Mouse (Mus musculus) cerebellum, adult 11-12 months (tissue): ENCODE results near the gene Cux1.

Experiments used
- DNase-seq: peaks from one replicate; pipeline ENCODE4 v3.0.0; 2022

Cux1 gene

DNA sequence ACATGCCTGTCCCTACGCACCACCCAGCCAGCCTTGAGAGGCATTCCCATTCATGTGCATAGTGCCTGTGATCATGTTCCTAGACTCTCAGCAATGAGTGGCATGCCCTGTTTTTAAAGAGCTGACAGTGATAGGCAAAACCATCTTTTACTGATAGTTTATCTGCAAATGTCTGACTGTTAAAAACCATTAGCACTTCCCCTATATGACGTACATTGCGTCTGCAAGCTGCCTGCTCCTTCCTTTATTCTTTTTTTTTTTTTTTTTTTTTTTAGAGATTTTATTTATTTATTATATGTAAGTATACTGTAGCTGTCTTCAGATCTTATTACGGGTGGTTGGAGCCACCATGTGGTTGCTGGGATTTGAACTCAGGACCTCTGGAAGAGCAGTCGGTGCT lies 205.3 kb downstream of the Cux1 start:
- no peak for DNase-seq

DNA sequence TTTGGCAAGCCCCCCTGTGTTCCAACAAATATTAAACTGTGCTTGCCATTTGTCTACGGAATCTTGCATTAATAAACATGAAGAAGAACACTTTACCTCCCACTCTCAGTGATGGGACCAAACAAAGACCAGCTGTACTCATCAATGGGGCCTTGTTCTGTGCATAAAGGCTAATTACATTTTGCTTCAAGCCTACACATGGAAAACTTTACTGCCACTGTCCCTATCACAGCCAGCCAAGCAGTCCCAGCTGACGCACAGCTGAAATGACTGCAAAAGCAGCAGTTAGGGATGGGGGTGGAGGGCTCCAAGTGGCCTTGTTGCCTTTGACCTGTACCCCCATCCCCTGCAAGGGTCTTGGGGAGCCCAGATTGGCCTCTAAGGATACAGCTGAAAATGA lies 210.1 kb downstream of the Cux1 start:
- no peak for DNase-seq

DNA sequence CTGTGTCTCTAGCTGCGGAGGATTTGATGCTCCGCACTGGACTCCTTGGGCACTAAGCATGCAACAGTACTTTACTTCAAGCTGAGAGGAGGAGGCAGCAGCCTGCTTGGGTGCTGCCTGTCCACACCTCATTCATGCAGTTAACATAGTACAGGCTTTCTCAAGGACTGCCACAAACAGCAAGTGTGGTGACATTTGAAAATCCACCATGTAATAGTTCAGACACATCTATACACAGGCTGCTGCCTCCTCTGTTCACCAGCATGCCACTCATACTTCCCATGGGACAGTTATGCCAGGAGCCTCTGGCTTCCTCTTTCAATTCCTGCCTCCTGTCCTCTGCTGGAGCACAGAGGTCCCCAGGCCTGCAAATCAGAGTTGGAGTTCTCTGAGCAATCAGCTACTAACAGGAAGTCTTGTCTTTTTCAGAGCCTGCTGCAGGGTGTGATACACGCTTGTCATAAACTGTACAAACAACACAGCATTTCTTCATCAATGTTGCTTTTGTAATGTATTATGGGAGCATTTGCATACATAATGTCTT lies 211.6 kb downstream of the Cux1 start:
- no peak for DNase-seq

DNA sequence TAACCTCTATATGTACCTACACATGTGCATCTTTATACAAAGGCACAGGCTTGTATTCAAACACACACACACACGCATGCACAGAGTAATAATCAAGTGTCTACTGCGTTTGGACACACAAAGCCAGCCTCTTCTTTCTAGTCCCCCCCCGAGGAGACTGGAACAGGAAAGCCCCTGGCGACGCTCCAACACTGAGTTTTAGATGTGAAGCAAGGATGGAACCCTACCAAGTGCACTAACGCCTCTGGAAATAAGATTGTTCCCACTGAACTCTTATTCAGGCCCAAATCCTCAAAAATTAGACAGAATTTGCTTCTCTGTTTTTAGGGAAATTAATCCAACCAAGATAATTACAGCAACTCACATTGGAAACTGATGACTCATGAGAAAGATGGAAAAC lies 212.6 kb downstream of the Cux1 start:
- DNase-seq: no peak

DNA sequence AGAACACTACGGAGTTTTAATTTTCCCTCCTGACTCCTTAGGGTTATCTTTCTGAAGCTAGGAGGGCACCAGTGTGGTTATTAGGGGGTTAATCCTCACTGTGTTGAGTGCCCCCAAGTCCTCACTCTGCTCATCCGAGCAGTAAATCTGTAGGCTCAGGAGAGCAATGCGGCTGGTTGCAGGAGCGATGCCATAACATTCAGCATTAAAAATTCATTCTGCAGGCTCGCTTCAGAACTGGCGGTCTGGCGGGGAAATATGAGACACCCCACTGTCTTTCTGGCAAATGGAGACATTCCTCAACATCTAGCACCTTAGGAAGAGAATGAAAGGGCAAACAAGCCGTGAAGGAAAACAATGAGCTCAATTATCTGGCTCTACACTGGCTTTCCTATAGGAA lies 214.2 kb downstream of the Cux1 start:
- peak; percentile 67 for DNase-seq

DNA sequence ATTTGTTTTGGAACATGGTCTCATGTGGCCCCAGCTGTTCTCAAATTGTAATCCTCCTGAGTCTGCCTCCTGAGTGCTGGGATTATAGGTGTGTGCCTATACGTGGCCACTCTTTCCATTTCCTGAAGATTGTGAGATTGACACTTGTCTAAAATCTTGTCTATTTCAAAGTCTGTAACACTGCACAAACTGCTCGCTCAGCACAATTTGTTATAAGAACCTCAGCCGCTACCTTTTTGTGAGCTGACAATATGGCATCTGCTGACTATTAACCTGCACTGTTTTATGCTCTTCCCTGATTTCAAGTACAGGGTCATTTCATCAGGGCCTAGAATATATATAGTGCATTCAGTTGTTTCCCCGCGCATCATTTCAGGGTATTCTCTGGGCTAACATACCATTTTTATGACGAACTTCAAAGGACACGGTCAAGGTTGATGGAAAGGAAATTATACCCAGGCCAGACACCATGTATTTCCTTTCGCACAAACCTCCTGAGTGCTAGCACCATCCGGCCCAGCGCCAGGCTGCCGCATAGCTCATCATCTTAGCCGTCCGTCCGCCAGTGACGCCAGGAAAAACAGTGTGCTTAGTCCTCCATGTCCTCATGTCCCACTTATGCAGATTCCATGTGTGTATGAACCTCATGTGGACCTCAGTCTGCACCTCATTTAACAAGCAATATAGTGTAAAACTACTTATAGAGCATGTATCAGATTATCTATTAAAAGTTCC lies 224.0 kb downstream of the Cux1 start:
- DNase-seq: no peak

DNA sequence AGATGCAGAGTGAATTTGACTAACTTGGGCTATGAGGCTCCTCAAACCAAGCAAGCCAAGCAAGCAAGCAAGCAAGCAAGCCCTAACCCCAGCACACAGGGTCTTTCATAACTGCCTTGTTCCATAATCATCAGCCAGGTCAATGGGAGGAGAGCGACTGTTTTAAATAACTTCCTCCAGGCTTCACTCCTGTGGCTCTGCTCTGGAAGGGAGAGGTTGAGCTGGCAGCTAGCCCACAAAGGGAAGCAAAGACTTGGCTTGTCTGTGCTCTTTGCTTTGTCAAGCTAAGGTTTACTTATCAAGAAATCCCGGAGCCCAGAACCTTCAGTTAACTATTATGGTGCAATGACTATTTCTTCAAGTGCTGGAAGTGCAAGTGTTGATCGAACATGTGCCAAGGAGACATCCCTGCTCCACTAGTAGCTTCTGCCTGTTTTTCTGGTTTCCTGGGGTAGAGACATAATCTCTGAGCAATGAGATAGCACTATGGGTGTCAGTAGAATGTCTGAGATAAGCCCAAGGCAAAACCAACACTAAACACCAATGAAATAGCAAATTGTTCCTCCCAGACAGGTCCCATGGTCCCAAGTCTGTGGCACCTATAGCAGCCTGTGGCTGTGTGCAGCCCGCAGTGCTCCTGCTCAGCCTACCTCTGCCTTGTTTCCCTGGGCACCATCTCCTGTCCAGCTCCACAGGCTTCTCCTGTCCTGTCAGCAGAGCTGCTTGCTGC lies 230.3 kb downstream of the Cux1 start:
- no peak for DNase-seq

DNA sequence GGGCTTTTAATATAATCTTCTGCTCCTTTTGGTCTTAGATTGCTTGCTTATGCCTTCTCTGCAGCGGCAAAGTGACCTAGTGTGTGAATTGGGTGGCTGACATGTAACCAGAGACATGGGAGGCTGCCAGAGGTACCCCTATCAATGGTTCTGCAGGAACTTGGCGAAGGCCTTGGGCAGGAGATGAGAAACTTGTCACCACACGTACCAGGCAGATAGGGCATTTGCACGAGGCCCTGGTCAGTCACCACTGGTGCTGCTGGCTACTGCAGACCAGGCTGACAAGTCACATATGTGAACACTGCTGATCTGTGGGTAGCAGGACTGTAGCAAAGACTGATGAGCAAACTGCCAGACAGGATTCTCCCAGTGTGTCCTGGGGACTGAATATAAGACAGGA lies 231.6 kb downstream of the Cux1 start:
- no peak for DNase-seq

DNA sequence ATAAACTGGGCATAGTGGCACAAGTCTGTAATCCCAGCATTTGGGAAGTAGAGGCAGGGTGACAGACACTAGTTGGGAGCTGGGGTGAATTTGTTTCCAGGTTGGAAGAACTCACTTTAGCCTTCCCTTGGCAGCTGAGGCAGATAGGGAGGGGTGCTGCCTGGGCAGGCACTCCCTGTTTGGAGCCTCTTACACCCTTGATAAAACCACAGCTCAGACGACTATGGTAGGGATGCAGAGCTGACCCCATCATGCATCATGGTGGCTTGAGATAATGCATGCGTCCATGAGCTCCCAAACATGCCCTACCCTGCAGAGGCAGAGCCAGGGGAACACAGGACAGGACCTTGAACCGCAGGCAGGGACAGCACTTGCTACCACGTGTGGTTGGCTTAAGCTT lies 232.5 kb downstream of the Cux1 start:
- no peak for DNase-seq

DNA sequence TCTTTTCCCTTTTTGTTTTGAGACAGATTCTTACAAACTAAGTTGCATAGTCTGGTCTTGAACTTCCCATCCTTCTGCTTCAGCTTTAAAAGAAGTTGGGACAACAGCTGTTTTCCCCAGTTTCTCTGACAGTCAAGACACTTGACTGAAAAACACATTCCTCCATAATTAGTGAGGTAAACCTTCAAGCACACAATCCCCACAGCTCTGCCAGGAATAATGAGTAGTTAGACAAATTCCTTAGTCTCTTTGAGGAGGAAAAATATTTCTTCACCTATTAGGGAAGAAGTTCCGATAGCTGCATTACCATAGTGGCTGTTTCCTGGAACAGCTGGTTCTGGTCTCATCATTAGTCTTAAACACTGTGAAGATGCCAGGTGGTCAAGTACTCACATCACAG lies 233.2 kb downstream of the Cux1 start:
- no peak for DNase-seq

DNA sequence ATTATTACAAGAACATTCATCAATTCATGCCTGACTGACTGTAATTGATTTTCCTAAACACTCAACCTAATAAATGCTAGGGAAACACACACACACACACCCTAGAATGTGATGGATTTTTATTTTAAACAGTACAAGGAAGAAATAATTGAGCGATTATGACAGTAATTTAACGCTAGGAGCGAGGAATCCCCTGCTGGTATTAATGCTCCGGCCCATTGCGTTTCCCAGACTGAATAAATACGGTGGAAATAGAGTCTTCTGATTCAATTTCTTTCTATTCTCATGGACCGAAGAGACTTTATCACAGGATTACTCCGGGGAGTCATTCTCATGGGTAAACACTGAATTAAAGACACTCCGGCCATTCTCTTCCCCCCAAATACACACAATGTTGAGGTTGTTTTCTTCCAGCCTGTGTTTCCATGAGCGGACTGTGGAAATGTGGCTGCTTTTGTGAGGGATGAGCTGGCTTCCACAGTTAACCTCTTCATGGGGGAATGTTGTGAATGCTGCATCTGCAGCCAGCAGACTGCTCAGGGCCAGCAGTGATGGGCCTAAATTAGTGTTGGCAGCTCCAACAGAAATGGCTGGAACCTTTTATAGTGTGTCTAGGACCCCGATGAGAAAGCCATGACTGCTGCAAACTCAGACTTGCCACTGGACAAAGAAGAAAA lies 234.4 kb downstream of the Cux1 start:
- no peak for DNase-seq

DNA sequence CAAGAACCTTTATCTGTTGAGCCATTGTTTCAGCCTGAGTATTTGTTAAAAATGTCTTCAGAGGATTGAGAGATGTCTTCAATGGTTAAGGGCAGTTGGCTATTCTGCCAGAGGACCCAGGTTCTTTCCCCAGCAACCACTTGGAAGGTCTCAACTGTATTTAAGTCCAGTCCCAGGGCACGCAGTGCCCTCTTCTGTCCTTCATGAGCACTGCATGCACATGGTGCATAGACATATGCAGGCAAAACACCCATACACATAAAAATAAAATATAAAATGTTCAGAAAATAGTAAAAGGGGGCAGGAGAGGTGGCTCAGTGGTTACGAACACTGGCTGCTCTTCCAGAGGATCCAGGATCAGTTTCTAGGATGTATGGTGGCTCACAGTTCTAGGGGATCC lies 239.6 kb downstream of the Cux1 start:
- no peak for DNase-seq

DNA sequence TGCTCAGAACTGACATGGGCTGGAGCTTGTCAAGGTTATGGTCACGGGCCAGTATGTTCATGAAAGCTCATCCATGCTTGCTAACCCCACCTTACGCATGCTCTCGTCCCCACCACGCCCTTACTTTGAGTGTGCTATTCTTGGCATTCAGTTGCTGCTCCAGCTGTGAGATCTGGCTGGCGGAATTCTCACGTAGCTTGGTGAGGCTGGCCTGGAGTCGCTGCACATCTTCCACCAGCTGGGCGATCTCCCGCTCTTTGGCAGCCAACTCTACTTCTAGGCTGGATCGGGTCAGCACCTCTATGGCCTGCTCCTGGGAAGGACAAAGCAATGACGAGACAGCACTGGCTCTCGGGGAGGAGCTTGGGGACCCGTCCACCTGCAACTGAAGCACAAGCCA lies 240.7 kb downstream of the Cux1 start:
- DNase-seq: no peak

DNA sequence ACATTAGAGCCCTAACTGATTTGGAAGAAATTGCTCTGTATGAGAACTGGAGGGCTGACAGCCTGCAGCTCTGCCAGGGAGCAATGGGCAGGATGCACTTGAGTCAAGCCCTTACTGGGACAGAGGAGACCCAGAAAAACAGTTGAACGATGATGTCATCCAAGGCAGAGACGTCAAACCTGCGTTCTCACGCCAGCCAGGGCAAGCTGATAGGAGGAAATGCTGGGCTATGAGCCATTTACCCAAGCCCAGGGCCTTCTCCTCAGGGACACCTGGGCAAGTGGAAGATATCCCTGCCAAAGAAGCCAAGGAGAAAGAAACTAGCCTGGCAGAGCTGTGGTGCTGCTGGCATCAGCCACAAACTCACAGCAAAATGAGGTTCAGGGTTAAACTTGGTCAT lies 242.8 kb downstream of the Cux1 start:
- DNase-seq: peak; percentile 54

DNA sequence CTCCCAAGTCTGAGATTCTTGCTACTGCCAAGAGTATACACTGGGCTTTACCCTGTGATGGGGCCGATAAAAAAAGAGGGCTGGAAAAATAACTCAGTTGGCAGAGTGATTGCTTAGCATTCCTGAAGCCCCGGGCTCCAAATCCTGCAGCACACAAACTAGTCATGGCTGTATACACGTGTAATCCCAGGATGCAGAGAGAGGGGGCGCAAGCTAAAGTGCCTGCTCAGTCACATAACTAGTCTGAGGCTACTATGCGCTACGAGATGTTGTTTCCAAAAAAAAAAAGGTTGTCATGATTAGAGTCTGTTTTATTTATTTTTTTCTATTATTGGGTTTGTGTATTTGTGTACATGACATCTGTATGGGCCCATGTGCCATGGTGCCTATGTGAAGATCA lies 245.9 kb downstream of the Cux1 start:
- no peak for DNase-seq

DNA sequence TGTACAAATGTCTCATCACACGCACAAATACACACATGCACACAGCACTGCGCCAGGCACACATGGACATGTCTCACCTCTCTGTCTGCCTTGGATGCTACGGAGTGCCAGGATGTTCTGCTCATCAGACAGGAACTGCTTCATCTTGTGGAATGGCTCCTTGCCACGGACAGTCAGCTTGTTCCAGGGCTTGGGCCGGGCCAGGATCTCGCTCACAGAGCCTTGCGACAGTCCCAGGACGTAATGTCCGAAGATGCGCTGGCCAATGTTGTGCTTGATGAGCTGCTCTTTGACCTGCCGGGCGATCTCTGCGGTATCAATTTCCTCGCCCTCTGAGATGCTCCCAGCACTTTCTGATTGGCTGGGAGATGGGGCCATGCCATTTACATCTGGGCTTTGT lies 254.7 kb downstream of the Cux1 start:
- peak; percentile 48 for DNase-seq

DNA sequence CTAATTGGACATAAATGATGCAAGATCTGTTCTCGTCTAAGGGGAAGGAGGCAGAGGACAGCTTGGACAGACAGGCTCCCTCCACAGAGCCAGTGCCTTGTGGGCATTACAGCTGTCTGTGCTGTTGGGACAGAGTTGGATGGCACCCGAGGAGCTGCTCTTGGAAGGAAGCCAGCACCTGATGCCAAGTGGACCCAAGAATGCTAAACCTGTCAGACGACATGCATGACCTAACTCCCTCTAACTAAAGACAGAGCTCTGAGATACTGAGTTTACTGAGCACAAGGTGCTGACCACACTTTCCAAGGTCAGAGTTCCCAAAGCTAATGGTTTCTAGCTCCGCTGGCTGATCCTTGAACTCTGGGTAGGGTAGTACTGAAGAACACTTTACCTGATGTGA lies 255.1 kb downstream of the Cux1 start:
- no peak for DNase-seq

DNA sequence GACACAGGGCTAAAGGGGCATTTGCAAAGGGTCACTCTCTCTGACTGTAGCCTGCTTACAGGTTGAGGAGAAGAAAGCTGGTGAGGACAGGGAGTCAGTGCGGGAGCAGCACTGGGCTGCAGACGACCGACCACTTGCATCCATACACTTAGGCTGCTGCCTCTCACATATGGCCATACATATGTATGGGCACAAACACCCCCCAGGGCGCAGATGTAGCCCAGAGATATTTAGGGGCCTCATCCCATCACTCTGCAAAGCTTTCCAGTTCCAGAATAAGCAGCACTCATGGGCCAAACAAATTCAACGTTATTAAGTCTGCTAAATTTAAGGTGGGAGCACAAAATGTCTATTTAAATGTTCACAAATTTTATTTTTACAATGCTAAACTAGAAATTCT lies 261.0 kb downstream of the Cux1 start:
- no peak for DNase-seq

DNA sequence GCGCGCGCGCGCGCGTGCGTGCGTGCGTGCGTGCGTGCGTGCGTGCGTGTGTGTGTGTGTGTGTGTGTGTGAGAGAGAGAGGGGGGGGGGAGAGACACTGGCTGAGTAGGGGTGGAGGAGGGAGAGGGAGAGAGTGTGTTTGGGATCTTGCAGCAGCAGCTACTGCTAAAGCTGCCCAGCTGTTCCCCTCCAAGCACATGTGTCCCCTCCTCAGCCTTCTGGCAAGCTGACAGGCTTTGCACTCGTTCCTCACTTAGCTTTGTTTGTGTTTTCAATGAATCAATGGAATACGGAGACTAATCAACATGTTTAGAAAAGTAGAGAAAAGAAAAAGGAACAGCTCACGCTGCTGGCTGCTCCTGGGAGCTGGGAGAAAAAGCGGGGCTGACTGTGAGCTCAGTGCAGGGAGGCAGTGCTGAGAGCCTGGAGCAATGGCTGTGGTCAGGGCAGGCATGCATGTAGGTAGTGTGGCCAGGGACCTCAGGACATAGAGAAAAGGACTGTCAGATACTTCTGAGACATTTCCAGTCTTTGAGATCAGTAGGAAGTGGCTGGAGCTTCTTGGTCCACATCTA lies 263.8 kb downstream of the Cux1 start:
- no peak for DNase-seq

DNA sequence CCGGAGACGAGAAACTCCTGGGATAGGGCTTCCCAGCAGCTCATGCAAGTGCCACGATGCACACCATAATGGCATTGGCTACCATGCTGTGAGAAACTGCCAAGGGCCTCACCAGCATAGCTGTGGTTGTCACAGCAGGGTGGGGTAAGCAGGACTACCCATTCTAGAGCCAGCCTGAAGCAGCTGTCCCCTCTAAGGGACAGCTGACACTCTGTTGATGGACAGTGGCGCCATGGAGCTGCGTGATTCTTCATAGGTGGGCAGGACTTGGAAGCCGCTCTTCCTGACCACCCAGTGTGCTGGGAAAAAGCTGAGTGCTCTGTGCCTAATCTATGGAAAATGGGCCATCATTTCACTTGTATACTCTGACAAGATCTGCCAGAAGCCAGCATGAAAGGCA lies 266.4 kb downstream of the Cux1 start:
- no peak for DNase-seq

DNA sequence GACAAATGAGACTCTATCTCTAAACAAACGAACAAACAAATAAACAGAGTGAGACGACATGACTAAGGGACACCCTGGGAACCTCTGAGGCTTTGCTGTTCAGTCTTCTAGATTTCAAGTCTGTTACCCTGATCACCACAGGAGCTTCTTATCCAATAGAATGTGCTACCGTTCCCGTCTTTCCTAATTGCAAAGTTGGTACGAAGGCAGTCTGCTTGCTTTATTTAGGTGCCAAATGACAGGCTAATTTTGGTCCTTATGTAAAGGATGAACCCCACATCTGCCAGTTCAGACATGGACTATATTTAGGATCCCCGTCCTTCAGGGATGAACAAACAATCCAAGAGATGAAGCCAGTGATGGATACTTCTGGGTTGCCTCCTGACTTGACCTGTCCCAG lies 269.6 kb downstream of the Cux1 start:
- no peak for DNase-seq

DNA sequence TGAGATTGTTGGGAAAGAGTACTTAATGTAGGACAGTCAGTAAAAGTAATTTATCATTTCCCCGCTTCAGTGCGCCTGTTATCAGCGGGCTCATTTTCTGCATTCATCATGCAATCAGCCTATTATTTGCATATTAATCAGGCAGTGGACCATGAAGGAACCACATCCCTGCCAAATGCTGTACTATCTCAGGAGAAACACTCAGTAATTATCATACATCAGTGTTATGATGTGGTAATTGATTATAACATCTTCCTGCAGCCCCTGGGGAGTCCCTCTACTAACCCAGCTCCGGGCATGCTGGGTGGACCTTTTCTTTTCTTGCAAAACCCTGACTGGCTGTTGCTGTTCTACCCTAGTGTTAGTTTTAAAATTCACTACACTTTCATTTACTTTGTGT lies 270.4 kb downstream of the Cux1 start:
- DNase-seq: no peak

DNA sequence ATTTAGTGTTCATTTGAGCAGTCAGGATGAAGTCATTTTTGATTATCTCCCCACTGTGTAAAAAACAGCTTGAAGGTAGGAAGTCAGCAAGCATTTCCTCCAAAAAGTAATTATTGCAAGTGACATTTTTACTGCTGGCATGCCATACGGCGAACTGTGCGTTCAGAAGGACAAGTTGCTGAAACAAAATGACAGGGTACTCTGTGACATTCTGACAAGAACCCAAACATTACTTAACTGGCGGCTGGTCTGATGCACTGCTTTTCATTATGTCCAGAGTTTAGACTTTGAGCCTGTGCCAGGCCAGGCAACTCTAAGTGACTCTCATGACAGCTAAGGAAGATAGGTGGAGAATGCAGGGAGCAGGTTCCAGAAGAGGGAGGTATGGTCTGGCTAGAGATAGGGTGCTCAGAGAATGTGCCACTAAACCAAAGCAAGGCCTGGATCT lies 274.3 kb downstream of the Cux1 start:
- peak; percentile 39 for DNase-seq

DNA sequence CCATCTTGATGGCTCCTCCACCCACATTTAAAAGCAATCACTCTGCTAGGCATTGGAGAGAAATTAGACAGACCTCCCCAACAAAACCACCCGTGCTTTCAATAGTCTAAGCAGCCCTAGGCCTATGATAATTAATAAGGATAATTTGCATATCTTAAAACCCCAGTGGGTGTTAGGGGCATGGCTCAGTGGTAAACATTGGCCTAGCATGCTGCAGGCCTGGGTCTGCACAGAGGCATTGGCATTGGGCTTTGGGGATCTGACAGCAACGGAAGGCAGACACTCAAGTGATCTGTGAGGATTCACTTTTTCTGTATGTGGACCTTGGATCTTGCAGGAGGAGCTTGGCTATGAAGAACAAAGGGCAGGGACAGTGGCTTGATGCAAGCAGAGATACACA lies 274.9 kb downstream of the Cux1 start:
- no peak for DNase-seq
